Comparison of ENCODE assay signal across 19 mouse cellular contexts in the genomic region with DNA sequence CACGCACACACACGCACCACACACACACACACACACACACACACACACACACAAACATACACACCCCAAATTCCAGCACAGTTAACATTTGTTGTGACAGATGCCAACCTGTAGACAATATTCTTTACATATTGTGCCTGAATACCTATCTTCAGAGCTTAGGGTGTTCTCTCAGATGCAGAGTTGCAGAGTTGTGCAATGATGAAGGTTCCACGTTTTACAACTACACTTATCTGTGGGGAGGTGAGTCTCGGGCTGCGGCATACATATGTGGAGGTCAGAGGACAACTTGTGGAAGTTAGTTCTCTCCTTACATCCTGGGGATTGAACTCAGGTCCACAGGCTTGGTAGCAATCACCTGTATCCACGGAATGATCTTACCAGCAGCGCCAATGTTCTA. TPM values are rescaled to one million over a fixed set of nuclear protein-coding genes. Genes with fewer than 3 reads are reported as not detected.
"Had no signal": no experiment of that assay in that cellular context is flagged by ENCODE, and none has a peak within 500 bp of the region (broad histone marks: within the 10 kb centered on the region; RNA-seq: fewer than 3 reads in every experiment).

No protein-coding gene starts in this region.

- H3K4me1 ChIP-seq: neural tube, embryonic 13.5 days had no signal

- ATAC-seq: midbrain, embryonic 13.5 days; midbrain, embryonic 16.5 days had no signal

- H3K36me3 ChIP-seq: midbrain, embryonic 10.5 days had no signal

- H3K4me3 ChIP-seq: midbrain, embryonic 10.5 days; midbrain, embryonic 13.5 days; myocyte; neural tube, embryonic 13.5 days; neural tube, embryonic 15.5 days had no signal

- H3K9me3 ChIP-seq: midbrain, embryonic 10.5 days; midbrain, embryonic 13.5 days; neural tube, embryonic 13.5 days; neural tube, embryonic 15.5 days had no signal

- DNase-seq: lung, adult 18-20 months; lung, embryonic 14.5 days; lung, postnatal 10 days; lung, postnatal 4 days; retina, postnatal 1 day; right cerebral cortex, adult 18-20 months; right cerebral cortex, postnatal 25 days; right cerebral cortex, postnatal 4 days; spleen, adult 18-20 months; thymus, adult 18-20 months; thymus, postnatal 14 days; thymus, postnatal 36 days had no signal

- H3K27me3 ChIP-seq: midbrain, embryonic 13.5 days; neural tube, embryonic 13.5 days; neural tube, embryonic 15.5 days had no signal

- H3K27ac ChIP-seq: midbrain, embryonic 10.5 days; midbrain, embryonic 13.5 days; neural tube, embryonic 13.5 days; neural tube, embryonic 15.5 days had no signal

- H3K4me2 ChIP-seq: lung, embryonic 14.5 days; midbrain, embryonic 13.5 days; neural tube, embryonic 13.5 days; neural tube, embryonic 15.5 days had no signal

- H3K9ac ChIP-seq: lung, embryonic 14.5 days; midbrain, embryonic 13.5 days; neural tube, embryonic 13.5 days; neural tube, embryonic 15.5 days had no signal

RNA-seq across cellular contexts. Expression of gene Prkar1b, which starts 34.3 kb away (rescaled TPM):
- total RNA-seq: megakaryocyte-erythroid progenitor cell, adult 5-6 weeks had no signal
